Mouse (Mus musculus): ENCODE data around the gene Miox.

DNA sequence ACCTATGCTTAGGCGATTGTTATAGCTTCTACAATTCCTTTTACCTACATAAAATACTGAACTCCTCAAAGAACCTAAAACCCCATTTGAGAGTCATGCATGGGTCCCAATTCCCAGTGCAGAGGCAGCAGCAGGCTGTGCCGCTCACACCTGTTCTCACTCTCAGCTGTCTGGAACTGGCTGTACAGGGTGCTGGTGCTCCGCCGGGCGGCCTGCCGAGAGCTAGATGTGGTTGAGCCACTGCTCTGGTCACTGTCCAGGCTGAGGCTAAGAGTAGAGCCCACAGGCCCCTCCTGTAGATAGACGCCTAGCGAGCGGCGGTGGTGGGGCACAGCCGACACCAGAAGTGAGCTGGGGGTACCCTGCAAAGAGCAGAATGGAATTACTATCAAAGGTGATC lies 44.7 kb upstream of the Miox start:
- TF ChIP-seq CTCF (IDR thresholded peaks at IDR 0.05; ENCODE audit: low read depth, low read length) (no peak), POLR2A (IDR thresholded peaks at IDR 0.05; ENCODE audit: borderline replicate concordance, low read depth, low read length) (no peak)

Data from bone marrow macrophage, adult 2 months (primary cell).